Mouse (Mus musculus) liver, embryonic 11.5 days (tissue): ENCODE data around the gene Hsf5. TPM values are rescaled to one million over a fixed set of nuclear protein-coding genes. Genes with fewer than 3 reads are reported as not detected.

Experiments used
- ATAC-seq: fragments of 200-750 bp; cut with Nextera tagmentation; replicated peaks from 2 replicates; pipeline ENCODE4 v1.8.0; 2017; ENCODE audit warnings: moderate number of reproducible peaks, mild to moderate bottlenecking, moderate TSS enrichment, moderate library complexity; ENCODE audit not compliant: low FRiP score
- DNase-seq: peaks from one replicate; pipeline ENCODE4 v3.0.0-alpha.2; 2017; ENCODE audit warnings: low spot score
- H3K27ac ChIP-seq: fragments of 300-500 bp; sonication (generic); 2 replicates; pipeline ENCODE4 v1.5.1; 2014; ENCODE audit warnings: mild to moderate bottlenecking, low read depth, low read length, control low read depth
- H3K27me3 ChIP-seq: fragments of 300-500 bp; sonication (generic); replicated peaks from 2 replicates; pipeline ENCODE4 v1.6.1; 2014; ENCODE audit warnings: low read length, mixed read lengths; ENCODE audit not compliant: control insufficient read depth, insufficient read depth
- H3K36me3 ChIP-seq: fragments of 300-500 bp; sonication (generic); 2 replicates; pipeline ENCODE4 v1.6.1; 2014; ENCODE audit warnings: mild to moderate bottlenecking, low read length, moderate library complexity, mixed read lengths; ENCODE audit not compliant: control insufficient read depth, insufficient read depth
- H3K4me1 ChIP-seq: fragments of 300-500 bp; sonication (generic); replicated peaks from 2 replicates; pipeline ENCODE4 v1.6.1; 2014; ENCODE audit warnings: low read length, mixed read lengths; ENCODE audit not compliant: control insufficient read depth, insufficient read depth
- H3K4me2 ChIP-seq: fragments of 300-500 bp; sonication (generic); 2 replicates; pipeline ENCODE4 v1.6.1; 2014; ENCODE audit warnings: mild to moderate bottlenecking, control low read depth, moderate library complexity
- H3K4me3 ChIP-seq: fragments of 300-500 bp; sonication (generic); 2 replicates; pipeline ENCODE4 v1.5.1; 2014; ENCODE audit warnings: low read depth, low read length, control low read depth
- H3K9ac ChIP-seq: fragments of 300-500 bp; sonication (generic); 2 replicates; pipeline ENCODE4 v1.6.1; 2014; ENCODE audit warnings: low read depth, low read length, control low read depth
- H3K9me3 ChIP-seq: fragments of 300-500 bp; sonication (generic); 2 replicates; pipeline ENCODE4 v1.6.1; 2016; ENCODE audit warnings: low read length, inconsistent platforms, mixed read lengths; ENCODE audit not compliant: control insufficient read depth
- WGBS: fragments of 180-500 bp; shearing (Covaris S2); extraction: QIAGEN DNeasy Blood & Tissue Kit; methylation state at CpG from one replicate; pipeline ENCODE4 v1.1.7; 2014; 5-methylcytosine and 5-hydroxymethylcytosine counted together
- polyA plus RNA-seq: library from polyadenylated mRNA; unstranded; fragments of >200 nt; fragmentation: Nextera tagmentation; extraction: Ambion mirVana; gene quantifications from 2 replicates; pipeline ENCODE4 v1.2.1, GENCODE M21; 2014

The Hsf5 gene
- polyA plus RNA-seq, 1 experiment from 2014 or later, result 0.08 TPM

- ATAC-seq, result no peak
- peaks cover 64% of the 10 kb centered on the region for H3K36me3 ChIP-seq
These were observed 5.4 kb upstream of the Hsf5 start for GRCm38 (mm10) chr11:87611547-87611946.

DNA sequence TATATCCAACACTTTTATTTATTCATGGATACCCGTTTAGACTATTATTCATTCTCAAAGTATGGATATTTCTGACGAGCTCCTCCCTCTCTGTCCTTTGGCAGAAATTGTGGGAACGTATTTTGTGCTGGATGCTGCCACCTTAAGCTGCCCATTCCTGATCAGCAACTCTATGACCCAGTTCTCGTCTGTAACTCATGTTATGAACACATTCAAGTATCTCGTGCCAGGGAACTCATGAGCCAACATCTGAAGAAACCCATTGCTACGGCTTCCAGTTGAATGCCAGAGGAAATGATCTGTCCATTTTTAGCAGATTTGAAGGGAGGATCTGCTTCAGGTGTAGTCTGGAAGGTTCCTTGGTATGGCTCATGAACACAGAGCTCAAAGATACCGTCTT lies 3.0 kb upstream of the Hsf5 start:
- 88% methylated on average over 7 of the region's 7 CpGs for WGBS

More at GRCm38 (mm10) chr11:87611547-87611946, 5.4 kb upstream of the Hsf5 start:
- no peak for DNase-seq
- no peak overlapping the region for H3K9ac ChIP-seq
- H3K4me1 ChIP-seq, result no peaks in the 10 kb centered on the region
- no peaks in the 10 kb centered on the region for H3K27me3 ChIP-seq
- H3K9me3 ChIP-seq, result no peaks in the 10 kb centered on the region
- WGBS, result 91% methylated on average over 9 of the region's 9 CpGs
- H3K27ac ChIP-seq, result no peak overlapping the region
- no peak overlapping the region for H3K4me2 ChIP-seq
- H3K4me3 ChIP-seq, result no peak overlapping the region

DNA sequence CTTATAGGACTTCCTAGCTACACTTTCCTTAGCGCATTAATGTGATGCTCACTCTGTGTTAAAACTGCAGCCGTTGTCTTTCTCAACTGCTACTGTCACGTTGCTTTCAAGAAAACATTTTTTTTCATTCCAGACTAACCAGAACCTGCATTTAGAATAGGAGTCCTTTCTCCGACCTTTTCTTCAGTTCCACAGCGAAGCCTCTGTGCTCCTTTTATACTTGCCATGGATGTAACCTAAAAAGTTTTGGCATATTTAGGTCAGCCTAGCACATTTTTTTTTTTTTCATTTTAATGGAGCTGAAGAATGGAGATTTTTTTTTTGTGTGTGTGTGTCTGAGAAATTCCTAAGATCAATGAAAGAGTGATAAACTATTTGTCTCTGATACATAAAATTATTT lies 1.4 kb upstream of the Hsf5 start:
- peaks cover 61% of the 10 kb centered on the region for H3K36me3 ChIP-seq
- 89% methylated on average over 5 of the region's 5 CpGs for WGBS
- H3K4me2 ChIP-seq, result no peak overlapping the region
- DNase-seq (no peak), ATAC-seq (no peak)
- no peaks in the 10 kb centered on the region for H3K4me1 ChIP-seq
- no peak overlapping the region for H3K4me3 ChIP-seq
- no peak overlapping the region for H3K9ac ChIP-seq
- H3K27me3 ChIP-seq, result no peaks in the 10 kb centered on the region
- 0 out of 2 replicates have a peak, but pooled peaks cover 2% of the 10 kb centered on the region for H3K9me3 ChIP-seq
- no peak overlapping the region for H3K27ac ChIP-seq

More for the DNA sequence above, 3.0 kb upstream of the Hsf5 start:
- no peak overlapping the region for H3K9ac ChIP-seq
- DNase-seq, result no peak
- H3K36me3 ChIP-seq, result peaks cover 65% of the 10 kb centered on the region
- H3K4me3 ChIP-seq, result no peak overlapping the region
- H3K4me2 ChIP-seq, result no peak overlapping the region
- H3K27ac ChIP-seq, result no peak overlapping the region
- no peaks in the 10 kb centered on the region for H3K4me1 ChIP-seq
- no peaks in the 10 kb centered on the region for H3K27me3 ChIP-seq
- H3K9me3 ChIP-seq, result 0 out of 2 replicates have a peak, but pooled peaks cover 2% of the 10 kb centered on the region
- no peak for ATAC-seq

GRCm38 (mm10) chr11:87615952-87616351 lies 1.0 kb upstream of the Hsf5 start:
- no peak for ATAC-seq
- no peak overlapping the region for H3K4me3 ChIP-seq
- H3K4me1 ChIP-seq, result no peaks in the 10 kb centered on the region
- no peak overlapping the region for H3K9ac ChIP-seq
- no peak for DNase-seq
- no peak overlapping the region for H3K4me2 ChIP-seq
- WGBS, result 88% methylated on average over 2 of the region's 2 CpGs
- 0 out of 2 replicates have a peak, but pooled peaks cover 2% of the 10 kb centered on the region for H3K9me3 ChIP-seq
- H3K36me3 ChIP-seq, result peaks cover 59% of the 10 kb centered on the region
- H3K27ac ChIP-seq, result no peak overlapping the region
- no peaks in the 10 kb centered on the region for H3K27me3 ChIP-seq

DNA sequence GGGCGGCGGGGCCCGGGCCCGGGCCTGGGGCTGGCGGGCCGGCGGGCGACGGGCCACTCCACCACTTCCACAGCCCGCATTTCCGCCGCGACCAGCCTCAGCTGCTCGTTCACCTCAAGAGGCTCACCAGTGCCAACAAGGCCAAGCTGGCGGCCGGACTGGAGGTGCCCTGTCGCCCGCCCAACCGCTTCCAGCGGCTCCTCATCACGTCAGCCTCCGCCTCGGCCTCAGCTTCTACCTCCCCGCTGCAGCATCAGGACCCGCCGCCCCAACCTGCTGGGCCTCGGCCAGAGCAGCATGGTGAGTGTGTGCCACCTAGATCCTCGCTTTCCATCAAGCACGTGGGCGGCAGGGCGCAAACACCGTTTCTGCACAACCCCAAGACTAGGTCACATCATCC lies 642 bp downstream of the Hsf5 start:
- H3K4me1 ChIP-seq, result no peaks in the 10 kb centered on the region
- no peak overlapping the region for H3K4me3 ChIP-seq
- ATAC-seq (no peak), DNase-seq (peak; percentile 31)
- 93% methylated on average over 31 of the region's 32 CpGs for WGBS
- H3K27ac ChIP-seq, result no peak overlapping the region
- H3K9me3 ChIP-seq, result 0 out of 2 replicates have a peak, but pooled peaks cover 2% of the 10 kb centered on the region
- H3K9ac ChIP-seq, result no peak overlapping the region
- H3K4me2 ChIP-seq, result no peak overlapping the region
- peaks cover 44% of the 10 kb centered on the region for H3K36me3 ChIP-seq
- no peaks in the 10 kb centered on the region for H3K27me3 ChIP-seq

DNA sequence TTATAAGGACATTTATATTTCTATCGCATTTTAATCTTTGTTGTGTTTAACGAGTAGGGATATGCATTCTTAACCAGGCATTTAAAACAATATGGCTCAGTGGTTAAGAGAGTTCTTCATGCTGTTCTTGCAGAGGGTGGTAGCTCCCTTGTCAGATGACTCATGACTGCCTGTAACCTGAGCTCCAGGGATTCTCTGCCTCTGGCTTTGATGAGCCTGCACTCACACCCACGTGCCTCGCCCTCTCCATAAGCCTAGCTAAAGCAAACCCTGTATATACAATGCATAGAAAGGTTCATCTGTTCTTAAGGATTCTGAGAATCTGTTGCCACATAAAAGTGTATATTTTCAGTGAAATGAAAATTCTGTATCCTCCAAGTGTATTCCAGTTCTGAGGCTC lies 6.2 kb downstream of the Hsf5 start:
- WGBS, result 75% methylated on average over 4 of the region's 4 CpGs
- ATAC-seq, result no peak
- peaks cover 2% of the 10 kb centered on the region; the same call in 1 of the 2 replicates for H3K36me3 ChIP-seq

DNA sequence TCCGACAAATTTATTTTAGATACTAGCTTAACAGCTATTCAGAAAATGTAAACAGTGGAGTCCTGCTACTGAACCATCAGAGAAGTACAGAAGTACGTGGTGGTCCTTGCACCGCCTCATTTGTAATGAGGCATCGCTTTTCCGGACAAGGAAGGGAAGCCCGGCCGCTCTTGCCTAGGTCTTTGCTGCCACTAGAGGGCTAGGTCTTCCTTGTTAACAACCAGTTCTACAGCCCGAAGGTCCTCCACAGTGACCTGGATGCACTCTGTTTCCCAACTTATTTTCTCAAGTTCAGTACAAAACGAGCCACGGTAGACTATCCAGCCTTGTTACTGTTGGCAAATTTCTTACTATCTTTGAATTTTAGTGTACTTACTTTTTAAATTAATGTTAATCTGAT lies 12.9 kb downstream of the Hsf5 start:
- no peaks in the 10 kb centered on the region for H3K27me3 ChIP-seq
- ATAC-seq, result peak; percentile 49; the same call in 1 of the 2 replicates
- H3K4me2 ChIP-seq, result no peak overlapping the region; the same call in 1 of the 2 replicates
- H3K36me3 ChIP-seq, result no peaks in the 10 kb centered on the region
- no peak overlapping the region for H3K27ac ChIP-seq
- no peak overlapping the region for H3K9ac ChIP-seq
- no peak for DNase-seq
- no peaks in the 10 kb centered on the region for H3K9me3 ChIP-seq
- WGBS, result 27% methylated on average over 10 of the region's 10 CpGs
- H3K4me3 ChIP-seq, result no peak overlapping the region
- no peaks in the 10 kb centered on the region for H3K4me1 ChIP-seq

More for the DNA sequence above, 6.2 kb downstream of the Hsf5 start:
- no peaks in the 10 kb centered on the region for H3K9me3 ChIP-seq
- no peak overlapping the region for H3K4me3 ChIP-seq
- no peak for DNase-seq
- no peak overlapping the region for H3K9ac ChIP-seq
- H3K27me3 ChIP-seq, result no peaks in the 10 kb centered on the region
- no peak overlapping the region for H3K27ac ChIP-seq
- no peaks in the 10 kb centered on the region for H3K4me1 ChIP-seq
- no peak overlapping the region for H3K4me2 ChIP-seq

DNA sequence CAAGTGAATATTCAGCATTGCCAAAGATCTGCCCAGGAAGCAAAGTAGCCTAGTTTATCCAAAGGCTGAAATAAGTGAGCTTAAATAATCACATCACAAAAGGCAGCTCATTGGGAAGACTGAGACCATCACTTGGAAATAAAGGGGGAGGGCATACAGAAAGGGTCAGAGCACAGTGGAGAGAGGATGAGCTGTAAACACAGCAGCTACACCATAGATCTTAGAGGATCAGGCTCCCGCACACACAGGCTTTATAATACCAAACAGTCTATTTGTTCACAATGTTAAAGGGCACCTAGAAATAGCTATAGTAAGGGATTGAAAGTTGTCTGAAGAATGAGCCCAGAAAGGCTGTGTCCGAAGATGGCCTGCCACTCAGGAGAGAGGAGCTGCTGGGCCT lies 21.8 kb downstream of the Hsf5 start:
- H3K4me2 ChIP-seq, result peak overlapping the region; percentile 85
- H3K9me3 ChIP-seq, result no peaks in the 10 kb centered on the region
- H3K27me3 ChIP-seq, result no peaks in the 10 kb centered on the region
- H3K9ac ChIP-seq, result peak overlapping the region; percentile 80
- ATAC-seq, result peak; percentile 59
- 23% methylated on average over 2 of the region's 2 CpGs for WGBS
- peak overlapping the region; percentile 66; the same call in 1 of the 2 replicates for H3K27ac ChIP-seq
- H3K4me3 ChIP-seq, result peak overlapping the region; percentile 54
- peaks cover 2% of the 10 kb centered on the region; the same call in 1 of the 2 replicates for H3K4me1 ChIP-seq
- no peak for DNase-seq
- no peaks in the 10 kb centered on the region for H3K36me3 ChIP-seq

DNA sequence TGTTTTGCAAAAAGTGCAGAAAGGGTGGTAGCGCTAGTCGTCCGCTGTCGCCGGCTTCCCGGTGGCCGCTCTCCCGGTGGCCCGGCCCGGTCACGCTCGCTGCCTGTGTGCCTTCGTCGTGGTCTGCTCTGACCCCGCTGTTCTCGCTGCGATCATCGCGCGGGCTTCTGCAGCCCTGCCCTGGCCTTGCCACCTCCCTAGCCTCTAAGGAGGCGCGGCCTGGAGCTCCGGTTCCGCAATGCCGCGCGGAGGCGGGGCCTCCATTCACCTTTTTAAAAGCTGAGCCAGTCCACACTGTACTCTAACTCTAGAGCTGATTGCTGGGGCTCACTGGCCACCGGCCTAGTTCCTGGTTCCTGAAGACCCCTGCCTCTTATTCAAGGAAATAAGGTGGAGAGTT lies 22.2 kb downstream of the Hsf5 start:
- Histone ChIP-seq H3K36me3 (no peaks in the 10 kb centered on the region), H3K9me3 (no peaks in the 10 kb centered on the region), H3K4me2 (peak overlapping the region; percentile 85), H3K4me1 (peaks cover 2% of the 10 kb centered on the region; the same call in 1 of the 2 replicates), H3K9ac (peak overlapping the region; percentile 80), H3K4me3 (peak overlapping the region; percentile 54), H3K27ac (peak overlapping the region; percentile 66; the same call in 1 of the 2 replicates), H3K27me3 (no peaks in the 10 kb centered on the region)
- DNase-seq (peak; percentile 78), ATAC-seq (peak; percentile 93)
- under 1% methylated on average over 29 of the region's 29 CpGs for WGBS
